Mouse (Mus musculus): ENCODE results near the gene Mad2l2. TPM values are rescaled to one million over a fixed set of nuclear protein-coding genes. Genes with fewer than 3 reads are reported as not detected.
"Not testable (repeated sequence)": the region's sequence is repeated elsewhere in the genome, so short reads cannot be mapped to it uniquely, and the experiment has no call there.

The Mad2l2 gene
- polyA plus RNA-seq, 1 experiment from 2014 or later = 68.5 TPM

- H3K27ac ChIP-seq (ENCODE audit: low read depth, low read length) = no peak overlapping the region
- ATAC-seq (replicated peaks; ENCODE audit: low FRiP score) (no peak), DNase-seq (ENCODE audit: low spot score) (no peak)
- H3K9me3 ChIP-seq (ENCODE audit: control insufficient read depth, low read length) = no peaks in the 10 kb centered on the region
- no peak overlapping the region for H3K4me2 ChIP-seq (ENCODE audit: low read depth, low read length, severe bottlenecking)
- no peak overlapping the region for H3K9ac ChIP-seq (ENCODE audit: low read length)
- H3K27me3 ChIP-seq (ENCODE audit: control insufficient read depth, insufficient read depth, low read length) = peaks cover 35% of the 10 kb centered on the region
- peaks cover 10% of the 10 kb centered on the region for H3K4me1 ChIP-seq (replicated peaks; ENCODE audit: control insufficient read depth, insufficient read depth, low read length)
- H3K4me3 ChIP-seq (ENCODE audit: low read depth, low read length) = no peak overlapping the region
- H3K36me3 ChIP-seq (ENCODE audit: control insufficient read depth, insufficient read depth, low read length) = no peaks in the 10 kb centered on the region
These were observed 47.5 kb downstream of the Mad2l2 start for GRCm38 (mm10) chr4:148177716-148178115.

GRCm38 (mm10) chr4:148181483-148181882 is 51.3 kb downstream of the Mad2l2 start:
- H3K27ac ChIP-seq (ENCODE audit: low read depth, low read length) = no peak overlapping the region
- no peaks in the 10 kb centered on the region for H3K36me3 ChIP-seq (ENCODE audit: control insufficient read depth, insufficient read depth, low read length)
- peaks cover 5% of the 10 kb centered on the region; the same call in 1 of the 2 replicates for H3K4me1 ChIP-seq (replicated peaks; ENCODE audit: control insufficient read depth, insufficient read depth, low read length)
- DNase-seq (ENCODE audit: low spot score) (no peak), ATAC-seq (replicated peaks; ENCODE audit: low FRiP score) (no peak)
- WGBS = 88% methylated on average over 12 of the region's 12 CpGs
- no peaks in the 10 kb centered on the region for H3K9me3 ChIP-seq (ENCODE audit: control insufficient read depth, low read length)
- peaks cover 7% of the 10 kb centered on the region for H3K27me3 ChIP-seq (ENCODE audit: control insufficient read depth, insufficient read depth, low read length)
- H3K9ac ChIP-seq (ENCODE audit: low read length) = no peak overlapping the region
- no peak overlapping the region for H3K4me2 ChIP-seq (ENCODE audit: low read depth, low read length, severe bottlenecking)
- H3K4me3 ChIP-seq (ENCODE audit: low read depth, low read length) = no peak overlapping the region

GRCm38 (mm10) chr4:148182363-148182762 is 52.2 kb downstream of the Mad2l2 start:
- peak; percentile 60 for ATAC-seq (replicated peaks; ENCODE audit: low FRiP score)
- WGBS = 25% methylated on average over 8 of the region's 8 CpGs

GRCm38 (mm10) chr4:148184564-148184963 is 54.4 kb downstream of the Mad2l2 start:
- peaks cover 5% of the 10 kb centered on the region; the same call in 1 of the 2 replicates for H3K4me1 ChIP-seq (replicated peaks; ENCODE audit: control insufficient read depth, insufficient read depth, low read length)
- no peaks in the 10 kb centered on the region for H3K9me3 ChIP-seq (ENCODE audit: control insufficient read depth, low read length)
- no peak overlapping the region for H3K4me2 ChIP-seq (ENCODE audit: low read depth, low read length, severe bottlenecking)
- H3K4me3 ChIP-seq (ENCODE audit: low read depth, low read length) = no peak overlapping the region
- no peak overlapping the region for H3K9ac ChIP-seq (ENCODE audit: low read length)
- 0 out of 2 replicates have a peak, but pooled peaks cover 2% of the 10 kb centered on the region for H3K27me3 ChIP-seq (ENCODE audit: control insufficient read depth, insufficient read depth, low read length)
- DNase-seq (ENCODE audit: low spot score) (no peak), ATAC-seq (replicated peaks; ENCODE audit: low FRiP score) (no peak)
- H3K36me3 ChIP-seq (ENCODE audit: control insufficient read depth, insufficient read depth, low read length) = no peaks in the 10 kb centered on the region
- H3K27ac ChIP-seq (ENCODE audit: low read depth, low read length) = no peak overlapping the region
- 30% methylated on average over 9 of the region's 9 CpGs for WGBS

More at GRCm38 (mm10) chr4:148182363-148182762, 52.2 kb downstream of the Mad2l2 start:
- peak; percentile 66 for DNase-seq (ENCODE audit: low spot score)
- Histone ChIP-seq H3K9me3 (ENCODE audit: control insufficient read depth, low read length) (no peaks in the 10 kb centered on the region), H3K36me3 (ENCODE audit: control insufficient read depth, insufficient read depth, low read length) (no peaks in the 10 kb centered on the region), H3K4me3 (ENCODE audit: low read depth, low read length) (no peak overlapping the region), H3K9ac (ENCODE audit: low read length) (no peak overlapping the region), H3K4me2 (ENCODE audit: low read depth, low read length, severe bottlenecking) (no peak overlapping the region), H3K4me1 (replicated peaks; ENCODE audit: control insufficient read depth, insufficient read depth, low read length) (peaks cover 5% of the 10 kb centered on the region; the same call in 1 of the 2 replicates), H3K27me3 (ENCODE audit: control insufficient read depth, insufficient read depth, low read length) (peaks cover 7% of the 10 kb centered on the region), H3K27ac (ENCODE audit: low read depth, low read length) (no peak overlapping the region)

GRCm38 (mm10) chr4:148185819-148186218 is 55.6 kb downstream of the Mad2l2 start:
- no peak for DNase-seq (ENCODE audit: low spot score)
- 0 out of 2 replicates have a peak, but pooled peaks cover 2% of the 10 kb centered on the region for H3K27me3 ChIP-seq (ENCODE audit: control insufficient read depth, insufficient read depth, low read length)

DNA sequence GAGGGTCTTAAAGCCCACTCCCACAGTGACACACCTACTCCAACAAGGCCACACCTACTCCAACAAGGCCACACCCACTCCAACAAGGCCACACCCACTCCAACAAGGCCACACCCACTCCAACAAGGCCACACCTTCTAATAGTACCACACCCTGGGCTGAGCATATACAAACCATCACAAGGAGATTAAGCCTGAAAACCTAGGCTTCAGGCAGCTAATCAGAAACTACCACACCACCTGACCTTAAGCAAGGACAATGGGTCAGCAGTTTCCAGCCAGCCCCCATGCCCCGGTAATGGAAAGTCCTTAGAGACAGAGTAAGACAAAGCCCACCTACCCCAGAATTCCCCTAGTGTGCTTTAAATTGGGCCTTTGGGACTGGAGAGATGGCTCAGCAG is 58.6 kb downstream of the Mad2l2 start:
- not testable (repeated sequence) for H3K4me1 ChIP-seq (replicated peaks; ENCODE audit: control insufficient read depth, insufficient read depth, low read length); H3K27me3 ChIP-seq (ENCODE audit: control insufficient read depth, insufficient read depth, low read length); DNase-seq (ENCODE audit: low spot score); ATAC-seq (replicated peaks; ENCODE audit: low FRiP score); H3K4me3 ChIP-seq (ENCODE audit: low read depth, low read length); H3K27ac ChIP-seq (ENCODE audit: low read depth, low read length); H3K4me2 ChIP-seq (ENCODE audit: low read depth, low read length, severe bottlenecking); H3K9ac ChIP-seq (ENCODE audit: low read length); H3K36me3 ChIP-seq (ENCODE audit: control insufficient read depth, insufficient read depth, low read length); H3K9me3 ChIP-seq (ENCODE audit: control insufficient read depth, low read length)
- WGBS = 89% methylated on average over 1 of the region's 1 CpGs

More at GRCm38 (mm10) chr4:148185819-148186218, 55.6 kb downstream of the Mad2l2 start:
- H3K9me3 ChIP-seq (ENCODE audit: control insufficient read depth, low read length) = no peaks in the 10 kb centered on the region
- no peak overlapping the region for H3K4me3 ChIP-seq (ENCODE audit: low read depth, low read length)
- no peaks in the 10 kb centered on the region for H3K36me3 ChIP-seq (ENCODE audit: control insufficient read depth, insufficient read depth, low read length)
- no peak for ATAC-seq (replicated peaks; ENCODE audit: low FRiP score)
- H3K27ac ChIP-seq (ENCODE audit: low read depth, low read length) = no peak overlapping the region
- H3K4me2 ChIP-seq (ENCODE audit: low read depth, low read length, severe bottlenecking) = no peak overlapping the region
- no peak overlapping the region for H3K9ac ChIP-seq (ENCODE audit: low read length)
- 70% methylated on average over 4 of the region's 4 CpGs for WGBS
- peaks cover 5% of the 10 kb centered on the region; the same call in 1 of the 2 replicates for H3K4me1 ChIP-seq (replicated peaks; ENCODE audit: control insufficient read depth, insufficient read depth, low read length)

GRCm38 (mm10) chr4:148192707-148193245 is 62.6 kb downstream of the Mad2l2 start:
- Histone ChIP-seq H3K4me3 (ENCODE audit: low read depth, low read length) (no peak overlapping the region), H3K9me3 (ENCODE audit: control insufficient read depth, low read length) (no peaks in the 10 kb centered on the region; the same call in 1 of the 2 replicates), H3K4me1 (replicated peaks; ENCODE audit: control insufficient read depth, insufficient read depth, low read length) (no peaks in the 10 kb centered on the region; the same call in 1 of the 2 replicates), H3K9ac (ENCODE audit: low read length) (no peak overlapping the region), H3K36me3 (ENCODE audit: control insufficient read depth, insufficient read depth, low read length) (no peaks in the 10 kb centered on the region), H3K27me3 (ENCODE audit: control insufficient read depth, insufficient read depth, low read length) (no peaks in the 10 kb centered on the region), H3K4me2 (ENCODE audit: low read depth, low read length, severe bottlenecking) (no peak overlapping the region), H3K27ac (ENCODE audit: low read depth, low read length) (no peak overlapping the region)
- DNase-seq (ENCODE audit: low spot score) (no peak), ATAC-seq (replicated peaks; ENCODE audit: low FRiP score) (no peak)
- WGBS = 36% methylated on average over 11 of the region's 11 CpGs

GRCm38 (mm10) chr4:148194400-148194799 is 64.2 kb downstream of the Mad2l2 start:
- Histone ChIP-seq H3K4me1 (replicated peaks; ENCODE audit: control insufficient read depth, insufficient read depth, low read length) (peaks cover 2% of the 10 kb centered on the region; the same call in 1 of the 2 replicates), H3K9me3 (ENCODE audit: control insufficient read depth, low read length) (no peaks in the 10 kb centered on the region; the same call in 1 of the 2 replicates), H3K4me3 (ENCODE audit: low read depth, low read length) (no peak overlapping the region), H3K4me2 (ENCODE audit: low read depth, low read length, severe bottlenecking) (no peak overlapping the region), H3K27me3 (ENCODE audit: control insufficient read depth, insufficient read depth, low read length) (no peaks in the 10 kb centered on the region), H3K36me3 (ENCODE audit: control insufficient read depth, insufficient read depth, low read length) (no peaks in the 10 kb centered on the region), H3K9ac (ENCODE audit: low read length) (no peak overlapping the region), H3K27ac (ENCODE audit: low read depth, low read length) (no peak overlapping the region)
- DNase-seq (ENCODE audit: low spot score) (no peak), ATAC-seq (replicated peaks; ENCODE audit: low FRiP score) (no peak)

Measured in forebrain, embryonic 11.5 days (tissue).